Mouse (Mus musculus) hindbrain, embryonic 15.5 days (tissue): ENCODE results near the gene Gfpt1. TPM values are rescaled to one million over a fixed set of nuclear protein-coding genes. Genes with fewer than 3 reads are reported as not detected.

Experiments
- ATAC-seq: fragments of 200-750 bp; cut with Nextera tagmentation; 2 replicates; pipeline ENCODE4 v1.8.0; 2017; ENCODE audit warnings: low read depth, moderate number of reproducible peaks, moderate TSS enrichment; ENCODE audit not compliant: low FRiP score
- H3K27ac ChIP-seq: fragments of 300-500 bp; sonication (generic); replicated peaks from 2 replicates; pipeline ENCODE4 v1.5.1; 2015; ENCODE audit warnings: mild to moderate bottlenecking, inconsistent platforms
- H3K27me3 ChIP-seq: fragments of 300-500 bp; sonication (generic); 2 replicates; pipeline ENCODE4 v1.6.1; 2015; ENCODE audit warnings: control low read depth, inconsistent platforms
- H3K36me3 ChIP-seq: fragments of 300-500 bp; sonication (generic); 2 replicates; pipeline ENCODE4 v1.6.1; 2015; ENCODE audit warnings: control low read depth, inconsistent platforms
- H3K4me1 ChIP-seq: fragments of 300-500 bp; sonication (generic); replicated peaks from 2 replicates; pipeline ENCODE4 v1.6.1; 2015; ENCODE audit warnings: control low read depth, inconsistent platforms
- H3K4me2 ChIP-seq: fragments of 300-500 bp; sonication (generic); 2 replicates; pipeline ENCODE4 v1.6.1; 2015; ENCODE audit warnings: moderate library complexity, mild to moderate bottlenecking, inconsistent platforms
- H3K4me3 ChIP-seq: fragments of 300-500 bp; sonication (generic); 2 replicates; pipeline ENCODE4 v1.5.1; 2015; ENCODE audit warnings: mild to moderate bottlenecking, inconsistent platforms
- H3K9ac ChIP-seq: fragments of 300-500 bp; sonication (generic); 2 replicates; pipeline ENCODE4 v1.6.1; 2015; ENCODE audit warnings: inconsistent platforms
- H3K9me3 ChIP-seq: fragments of 300-500 bp; sonication (generic); 2 replicates; pipeline ENCODE4 v1.6.1; 2016; ENCODE audit warnings: control low read depth, inconsistent platforms
- WGBS: fragments of 180-500 bp; shearing (Covaris S2); methylation state at CpG from one replicate; pipeline ENCODE4 v1.1.7; 2015; 5-methylcytosine and 5-hydroxymethylcytosine counted together
- polyA plus RNA-seq: library from polyadenylated mRNA; unstranded; fragments of >200 nt; fragmentation: Nextera tagmentation; extraction: Ambion mirVana; gene quantifications from 2 replicates; pipeline ENCODE4 v1.2.1, GENCODE M21; 2015

Gfpt1 gene
- polyA plus RNA-seq, 1 experiment from 2014 or later, result 20.2 TPM

DNA sequence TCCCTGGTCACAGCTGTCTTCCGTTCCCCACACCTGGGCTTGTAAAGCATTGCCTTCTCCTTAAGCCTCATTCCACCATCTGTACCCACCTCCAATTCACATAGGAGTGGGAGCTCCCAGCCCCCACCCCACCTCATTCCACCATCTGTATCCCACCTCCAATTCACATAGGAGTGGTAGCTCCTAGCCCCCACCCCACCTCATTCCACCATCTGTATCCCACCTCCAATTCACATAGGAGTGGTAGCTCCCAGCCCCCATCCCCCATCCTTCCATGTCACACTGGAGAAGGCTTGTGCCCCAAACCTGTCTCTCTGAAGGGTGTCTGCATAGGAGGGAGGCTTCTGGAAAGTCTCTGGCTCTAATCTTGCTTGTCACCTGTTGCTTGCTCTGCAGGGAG lies 60.7 kb downstream of the Gfpt1 start:
- H3K4me3 ChIP-seq, result no peak overlapping the region
- H3K9me3 ChIP-seq, result no peaks in the 10 kb centered on the region
- H3K27me3 ChIP-seq, result no peaks in the 10 kb centered on the region
- ATAC-seq, result no peak
- WGBS, result 100% methylated on average over 1 of the region's 1 CpGs
- H3K9ac ChIP-seq, result no peak overlapping the region
- H3K27ac ChIP-seq, result no peak overlapping the region
- no peak overlapping the region for H3K4me2 ChIP-seq
- peaks cover 38% of the 10 kb centered on the region for H3K4me1 ChIP-seq
- H3K36me3 ChIP-seq, result no peaks in the 10 kb centered on the region

DNA sequence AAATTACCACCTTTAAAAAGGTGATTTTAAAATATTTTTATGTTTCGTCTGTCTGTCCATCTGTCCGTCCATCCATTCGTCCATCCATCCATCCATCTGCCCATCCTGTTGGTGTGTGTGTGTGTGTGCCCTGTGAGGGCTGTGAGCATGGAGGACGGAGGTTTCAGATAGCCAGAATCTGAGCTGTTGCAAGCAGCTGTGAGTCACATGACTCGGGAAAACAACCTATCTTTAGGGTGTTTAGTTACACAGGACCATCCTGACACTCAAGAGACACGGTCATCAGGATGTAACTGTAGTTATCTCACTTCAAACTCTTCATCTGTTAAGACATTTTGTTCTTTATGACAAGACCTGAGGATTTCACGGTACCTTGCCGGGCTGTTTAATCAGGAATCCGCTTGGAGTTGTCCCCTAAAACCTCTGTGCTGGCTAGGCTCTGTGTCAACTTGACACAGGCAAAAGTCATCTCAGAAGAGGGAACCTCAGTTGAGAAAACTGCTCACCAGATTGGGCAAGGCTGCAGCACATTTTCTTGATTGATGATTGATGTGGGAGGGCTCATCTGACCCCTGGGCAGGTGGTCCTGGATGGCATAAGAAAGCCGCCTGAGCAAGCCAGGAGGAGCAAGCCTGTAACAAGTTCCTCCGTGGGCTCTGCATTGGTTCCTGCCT lies 61.6 kb downstream of the Gfpt1 start, which contains the start of gene D6Ertd527e:
Gene D6Ertd527e (plus strand): TSS at position 624 of the 674 bp plus-strand sequence.
- no peak within 1 kb of the TSS for H3K4me2 ChIP-seq

DNA sequence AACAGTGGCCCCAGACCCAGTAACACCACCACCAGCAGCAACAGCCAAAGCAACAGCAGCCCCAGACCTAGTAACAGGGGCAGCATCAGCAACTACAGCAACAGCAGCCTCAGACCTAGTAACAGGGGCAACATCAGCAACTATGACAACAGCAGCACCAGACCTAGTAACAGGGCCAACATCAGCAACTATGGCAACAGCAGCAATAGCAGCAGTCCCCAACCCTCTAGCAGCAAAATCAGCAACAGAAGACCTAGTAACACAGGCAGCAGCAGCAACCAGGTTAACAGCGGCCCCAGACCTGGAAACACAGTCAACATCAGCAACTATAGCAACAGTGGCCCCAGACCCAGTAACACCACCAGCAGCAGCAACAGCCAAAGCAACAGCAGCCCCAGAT lies 68.8 kb downstream of the Gfpt1 start:
- no peaks in the 10 kb centered on the region for H3K4me1 ChIP-seq
- ATAC-seq, result no peak
- no peak overlapping the region for H3K9ac ChIP-seq
- 95% methylated on average over 1 of the region's 1 CpGs for WGBS
- H3K27ac ChIP-seq, result no peak overlapping the region
- no peaks in the 10 kb centered on the region for H3K36me3 ChIP-seq
- no peak overlapping the region for H3K4me2 ChIP-seq
- H3K27me3 ChIP-seq, result no peaks in the 10 kb centered on the region
- H3K9me3 ChIP-seq, result no peaks in the 10 kb centered on the region
- H3K4me3 ChIP-seq, result no peak overlapping the region

More for the DNA sequence above, 61.6 kb downstream of the Gfpt1 start, which contains the start of gene D6Ertd527e:
- H3K4me1 ChIP-seq, result peaks cover 33% of the 10 kb centered on the region
- ATAC-seq, result no peak
- no peak within 1 kb of the TSS for H3K9ac ChIP-seq
- H3K27me3 ChIP-seq, result no peaks in the 10 kb centered on the region
- no peaks in the 10 kb centered on the region for H3K36me3 ChIP-seq
- H3K9me3 ChIP-seq, result no peaks in the 10 kb centered on the region
- H3K4me3 ChIP-seq, result no peak within 1 kb of the TSS
- no peak within 1 kb of the TSS for H3K27ac ChIP-seq
- 88% methylated on average over 11 of the region's 11 CpGs for WGBS

DNA sequence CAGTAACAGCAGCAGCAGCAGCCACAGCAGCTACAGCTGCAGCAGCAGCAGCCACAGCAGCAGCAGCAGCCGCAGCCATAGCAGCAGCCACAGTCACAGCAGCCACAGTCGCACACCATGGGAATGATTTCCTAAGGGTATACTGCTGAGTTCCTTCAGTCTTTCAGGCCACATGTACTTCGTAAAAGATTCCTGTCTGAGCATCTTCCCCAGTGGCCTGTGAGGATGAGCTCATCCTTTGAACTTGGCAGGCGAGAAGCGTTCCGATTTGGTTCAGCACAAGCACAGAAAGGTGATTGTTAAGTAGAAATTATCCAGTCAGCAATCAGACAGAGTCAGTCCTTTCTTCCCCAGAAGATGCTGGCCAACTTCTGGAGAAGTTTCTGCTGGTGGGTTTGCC lies 69.5 kb downstream of the Gfpt1 start:
- Histone ChIP-seq H3K9ac (no peak overlapping the region), H3K27me3 (no peaks in the 10 kb centered on the region), H3K9me3 (no peaks in the 10 kb centered on the region), H3K4me3 (no peak overlapping the region), H3K4me2 (no peak overlapping the region), H3K4me1 (no peaks in the 10 kb centered on the region), H3K36me3 (no peaks in the 10 kb centered on the region), H3K27ac (no peak overlapping the region)
- ATAC-seq, result no peak
- WGBS, result 74% methylated on average over 6 of the region's 6 CpGs

DNA sequence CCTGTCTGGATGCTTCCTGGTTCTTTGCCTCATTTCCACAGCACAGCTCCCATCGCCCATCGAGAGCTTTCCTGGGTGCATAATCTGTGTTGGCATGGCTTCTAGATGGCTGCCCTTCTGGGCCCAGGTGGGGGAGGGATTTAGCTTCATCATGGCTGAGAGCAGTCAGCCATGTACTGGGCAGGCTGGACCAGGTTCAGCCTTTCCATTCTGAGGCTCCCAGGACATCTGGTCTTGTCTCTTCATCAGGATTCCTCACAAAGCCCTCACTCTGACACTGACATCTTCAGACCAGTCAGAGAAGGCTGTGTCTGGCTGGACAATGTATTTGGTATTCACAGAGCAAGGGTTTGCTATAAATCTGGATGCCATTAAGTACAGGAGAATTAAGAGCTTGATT lies 73.3 kb downstream of the Gfpt1 start:
- Histone ChIP-seq H3K9ac (no peak overlapping the region), H3K9me3 (no peaks in the 10 kb centered on the region), H3K27me3 (no peaks in the 10 kb centered on the region), H3K27ac (no peak overlapping the region), H3K36me3 (no peaks in the 10 kb centered on the region), H3K4me2 (no peak overlapping the region), H3K4me3 (no peak overlapping the region), H3K4me1 (no peaks in the 10 kb centered on the region)
- WGBS, result 63% methylated on average over 2 of the region's 2 CpGs
- no peak for ATAC-seq

DNA sequence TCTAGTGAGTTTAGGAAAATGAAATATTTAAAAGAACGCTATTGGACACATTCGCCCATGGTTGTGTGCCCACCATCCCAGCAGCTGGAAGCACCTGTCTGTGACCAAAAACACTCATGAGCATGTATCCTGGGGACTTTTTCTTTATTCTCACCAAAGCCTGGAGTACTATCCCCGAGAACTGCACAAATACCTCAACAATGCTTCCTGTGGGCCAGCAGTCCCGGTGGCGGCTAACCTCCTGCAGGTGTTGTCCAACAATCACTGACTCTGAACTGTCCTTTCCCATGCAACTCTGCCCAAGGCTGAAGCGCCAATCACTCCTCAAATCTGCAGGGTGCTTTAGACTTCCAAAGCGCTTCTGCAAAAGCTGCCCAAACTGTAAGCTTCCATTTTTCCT lies 74.0 kb downstream of the Gfpt1 start:
- H3K4me3 ChIP-seq, result no peak overlapping the region
- H3K9me3 ChIP-seq, result no peaks in the 10 kb centered on the region
- no peak for ATAC-seq
- no peaks in the 10 kb centered on the region for H3K36me3 ChIP-seq
- no peaks in the 10 kb centered on the region for H3K4me1 ChIP-seq
- H3K27me3 ChIP-seq, result no peaks in the 10 kb centered on the region
- H3K27ac ChIP-seq, result no peak overlapping the region
- no peak overlapping the region for H3K4me2 ChIP-seq
- no peak overlapping the region for H3K9ac ChIP-seq
- 87% methylated on average over 7 of the region's 7 CpGs for WGBS

DNA sequence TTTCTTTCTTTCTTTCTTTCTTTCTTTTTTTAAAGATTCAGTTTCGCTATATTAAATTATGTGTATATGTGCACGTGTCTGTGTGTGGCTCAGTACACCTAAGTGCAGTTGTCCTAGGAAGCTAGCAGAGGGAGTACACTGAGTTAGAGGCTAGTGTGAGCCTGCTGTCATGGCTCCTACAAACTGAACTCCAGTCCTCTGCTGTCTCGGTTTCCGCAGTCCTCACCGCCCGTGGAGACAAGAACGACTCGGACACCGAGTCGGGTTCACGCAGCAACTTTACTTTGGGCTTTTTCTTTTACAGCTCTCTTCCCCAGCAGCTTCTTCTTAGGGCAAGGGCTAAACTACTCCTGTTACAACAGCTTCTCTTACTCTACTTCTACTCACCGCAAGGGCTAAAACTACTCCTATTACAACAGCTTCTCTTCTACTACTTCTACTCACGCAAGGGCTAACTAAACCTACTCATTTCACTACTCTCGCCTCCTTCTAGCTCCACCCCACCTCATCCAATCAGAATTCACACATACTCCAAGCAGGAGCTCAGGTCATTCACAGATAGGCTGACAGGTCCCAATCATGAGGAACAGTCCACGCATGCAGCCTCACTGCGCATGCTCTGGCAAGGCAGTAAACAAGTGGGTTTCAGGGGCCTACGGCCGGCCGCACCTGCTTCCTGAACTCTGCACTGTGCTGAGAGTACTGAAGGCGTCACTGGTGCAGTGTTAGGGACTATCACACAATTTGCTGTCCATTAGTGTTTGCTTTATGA lies 76.6 kb downstream of the Gfpt1 start:
- Histone ChIP-seq H3K4me2 (no peak overlapping the region), H3K9ac (no peak overlapping the region), H3K27me3 (no peaks in the 10 kb centered on the region), H3K36me3 (no peaks in the 10 kb centered on the region), H3K4me3 (no peak overlapping the region), H3K9me3 (no peaks in the 10 kb centered on the region), H3K27ac (no peak overlapping the region), H3K4me1 (no peaks in the 10 kb centered on the region)
- no peak for ATAC-seq
- 93% methylated on average over 20 of the region's 20 CpGs for WGBS

DNA sequence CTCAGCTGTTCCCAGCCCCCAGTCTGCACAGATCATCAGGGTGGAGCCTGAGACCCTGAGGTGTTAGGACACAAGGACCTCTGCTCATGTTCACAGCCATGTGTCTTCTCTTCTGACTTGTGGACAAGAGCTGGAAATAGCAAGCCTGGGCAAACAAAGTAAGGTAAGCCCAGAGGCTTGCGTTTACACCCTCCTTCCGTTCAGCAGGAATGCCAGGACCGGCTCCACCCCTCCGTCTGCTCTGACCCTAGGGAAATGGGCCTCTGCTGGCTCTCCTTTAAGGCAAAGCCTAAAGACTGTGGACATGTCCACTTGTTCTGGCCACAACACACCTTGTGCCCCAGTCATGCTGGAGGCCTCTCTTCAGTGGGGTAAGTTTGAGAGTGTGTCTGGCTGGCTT lies 77.3 kb downstream of the Gfpt1 start:
- Histone ChIP-seq H3K36me3 (no peaks in the 10 kb centered on the region), H3K9me3 (no peaks in the 10 kb centered on the region), H3K4me2 (no peak overlapping the region), H3K9ac (no peak overlapping the region), H3K27me3 (no peaks in the 10 kb centered on the region), H3K4me1 (no peaks in the 10 kb centered on the region), H3K27ac (no peak overlapping the region), H3K4me3 (no peak overlapping the region)
- no peak for ATAC-seq
- WGBS, result 80% methylated on average over 4 of the region's 4 CpGs

DNA sequence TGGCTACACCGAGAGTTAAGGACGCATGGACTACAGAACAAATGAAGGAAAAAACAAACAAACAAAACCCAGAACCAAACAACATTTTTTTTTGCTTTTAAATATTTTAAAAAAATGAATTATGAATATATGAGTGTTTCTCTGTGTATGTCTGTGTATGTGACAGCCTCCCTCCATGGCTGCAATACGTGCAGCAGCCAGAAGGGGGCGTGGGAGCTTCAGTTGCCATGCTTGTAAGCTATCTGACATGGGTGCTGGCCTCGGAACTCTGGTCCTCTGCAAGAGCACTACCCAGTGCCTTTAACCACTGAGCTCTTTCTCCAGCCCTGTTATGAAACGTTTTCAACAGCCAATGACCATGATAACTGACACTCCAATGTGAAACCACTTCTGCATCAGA lies 78.0 kb downstream of the Gfpt1 start:
- Histone ChIP-seq H3K9ac (no peak overlapping the region), H3K27ac (no peak overlapping the region), H3K27me3 (no peaks in the 10 kb centered on the region), H3K9me3 (no peaks in the 10 kb centered on the region), H3K4me2 (no peak overlapping the region), H3K36me3 (no peaks in the 10 kb centered on the region), H3K4me1 (no peaks in the 10 kb centered on the region), H3K4me3 (no peak overlapping the region)
- ATAC-seq, result no peak
- 92% methylated on average over 6 of the region's 6 CpGs for WGBS

DNA sequence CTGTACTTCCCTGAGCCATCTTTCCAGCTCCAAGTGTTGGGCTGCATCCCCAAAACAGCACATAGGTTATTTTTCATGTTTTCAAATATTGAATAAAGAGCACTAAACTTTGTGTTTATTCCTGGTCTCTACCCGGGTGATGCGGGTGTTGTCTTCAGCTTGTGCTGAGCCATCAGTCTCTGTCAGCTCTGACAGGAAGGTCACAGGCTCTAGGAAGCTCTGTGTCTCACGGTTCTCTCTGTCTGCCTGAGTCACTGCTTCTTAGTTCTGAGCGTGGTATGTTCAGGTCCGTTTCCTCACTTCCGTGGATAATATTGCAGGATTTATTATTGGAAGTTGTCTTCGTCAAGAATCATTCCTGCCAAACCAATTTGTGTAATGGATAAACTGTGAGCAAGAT lies 79.3 kb downstream of the Gfpt1 start:
- Histone ChIP-seq H3K27me3 (no peaks in the 10 kb centered on the region), H3K4me1 (no peaks in the 10 kb centered on the region), H3K9ac (no peak overlapping the region), H3K4me2 (no peak overlapping the region), H3K4me3 (no peak overlapping the region), H3K36me3 (no peaks in the 10 kb centered on the region), H3K9me3 (no peaks in the 10 kb centered on the region), H3K27ac (no peak overlapping the region)
- 82% methylated on average over 7 of the region's 7 CpGs for WGBS
- ATAC-seq, result no peak

DNA sequence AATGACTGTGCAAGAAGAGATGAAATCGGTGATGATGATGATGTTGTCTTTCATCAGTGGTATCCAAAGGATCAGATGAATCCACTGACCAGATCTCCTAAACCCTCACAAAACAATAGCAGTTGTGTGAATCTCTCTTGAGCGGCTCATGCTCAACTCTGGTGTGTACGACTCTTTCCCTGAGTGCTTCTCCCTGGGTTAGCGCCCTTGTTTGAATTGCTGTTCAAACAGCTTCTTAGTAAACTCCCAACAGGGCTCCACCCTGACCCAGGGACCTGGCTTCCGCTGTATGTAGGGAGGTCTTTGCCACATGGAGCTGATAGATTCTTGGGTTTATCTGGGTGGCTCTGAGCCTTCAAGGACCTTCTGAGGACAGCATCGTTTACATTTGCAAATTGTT lies 80.8 kb downstream of the Gfpt1 start:
- Histone ChIP-seq H3K4me3 (no peak overlapping the region), H3K27me3 (no peaks in the 10 kb centered on the region), H3K4me1 (no peaks in the 10 kb centered on the region), H3K36me3 (no peaks in the 10 kb centered on the region), H3K9ac (no peak overlapping the region), H3K27ac (no peak overlapping the region), H3K9me3 (no peaks in the 10 kb centered on the region), H3K4me2 (no peak overlapping the region)
- 93% methylated on average over 6 of the region's 6 CpGs for WGBS
- ATAC-seq, result no peak

DNA sequence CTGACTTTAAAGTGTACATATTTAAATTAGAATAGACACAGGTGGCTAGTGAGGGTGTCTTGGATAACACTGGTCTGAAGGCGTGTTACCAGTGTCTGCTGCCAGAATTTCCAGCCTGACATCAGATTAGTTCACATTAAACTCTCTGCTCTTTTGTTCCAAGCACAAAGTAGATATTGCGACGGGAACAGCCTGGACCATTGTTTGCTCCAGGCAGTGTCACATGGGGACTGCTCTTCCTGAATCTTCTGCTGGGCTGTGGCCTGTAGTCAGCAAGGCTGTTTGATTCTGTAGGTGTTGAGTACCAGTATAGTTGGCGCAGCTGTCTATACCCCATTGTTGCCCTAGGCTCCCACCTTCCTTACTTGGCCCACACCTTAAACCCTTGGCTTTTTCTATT lies 81.3 kb downstream of the Gfpt1 start:
- Histone ChIP-seq H3K4me1 (no peaks in the 10 kb centered on the region), H3K27ac (no peak overlapping the region), H3K27me3 (no peaks in the 10 kb centered on the region), H3K9ac (no peak overlapping the region), H3K9me3 (no peaks in the 10 kb centered on the region), H3K4me3 (no peak overlapping the region), H3K36me3 (no peaks in the 10 kb centered on the region), H3K4me2 (no peak overlapping the region)
- ATAC-seq, result no peak
- WGBS, result 78% methylated on average over 4 of the region's 4 CpGs
